Mouse (Mus musculus): ENCODE results near the gene Pram1.
"Not testable (repeated sequence)": the region's sequence is repeated elsewhere in the genome, so short reads cannot be mapped to it uniquely, and the experiment has no call there.

Gene Pram1

GRCm38 (mm10) chr17:33637516-33638276 lies at the start of gene Pram1:
Gene Pram1, plus strand, starts transcription at chr17:33638056.
- in situ Hi-C loops (cut with MseI, MboI): no loop called here

- in situ Hi-C loops (cut with MseI, MboI): no loop called here
Observed at GRCm38 (mm10) chr17:33597271-33597670, 40.6 kb upstream of the Pram1 start.

GRCm38 (mm10) chr17:33598506-33598905 lies 39.4 kb upstream of the Pram1 start:
- in situ Hi-C loops (cut with MseI, MboI): no loop called here

GRCm38 (mm10) chr17:33599836-33600475 lies 37.9 kb upstream of the Pram1 start:
- in situ Hi-C loops (cut with MseI, MboI): no loop called here

GRCm38 (mm10) chr17:33600831-33601230 lies 37.0 kb upstream of the Pram1 start:
- in situ Hi-C loops (cut with MseI, MboI): no loop called here

- in situ Hi-C loops (cut with MseI, MboI): no loop called here
Observed at GRCm38 (mm10) chr17:33601947-33602346, 35.9 kb upstream of the Pram1 start.

GRCm38 (mm10) chr17:33607273-33607672 lies 30.6 kb upstream of the Pram1 start:
- in situ Hi-C loops (cut with MseI, MboI): no loop called here

- in situ Hi-C loops (cut with MseI, MboI): no loop called here
Observed at GRCm38 (mm10) chr17:33610548-33610947, 27.3 kb upstream of the Pram1 start.

GRCm38 (mm10) chr17:33613726-33614125 lies 24.1 kb upstream of the Pram1 start:
- in situ Hi-C loops (cut with MseI, MboI): not testable (repeated sequence)

- in situ Hi-C loops (cut with MseI, MboI): no loop called here
Observed at GRCm38 (mm10) chr17:33627281-33627680, 10.6 kb upstream of the Pram1 start.

- in situ Hi-C loops (cut with MseI, MboI): no loop called here
Observed at GRCm38 (mm10) chr17:33628621-33629486, 9.0 kb upstream of the Pram1 start, which contains the start of gene Zfp414. Gene Zfp414, plus strand, starts transcription at chr17:33629090.

- in situ Hi-C loops (cut with MseI, MboI): no loop called here
Observed at GRCm38 (mm10) chr17:33629487-33630125, 8.2 kb upstream of the Pram1 start.

GRCm38 (mm10) chr17:33630171-33630895 lies 7.5 kb upstream of the Pram1 start:
- in situ Hi-C loops (cut with MseI, MboI): no loop called here

- in situ Hi-C loops (cut with MseI, MboI): no loop called here
Observed at GRCm38 (mm10) chr17:33631236-33631635, 6.6 kb upstream of the Pram1 start.

GRCm38 (mm10) chr17:33631796-33632195 lies 6.1 kb upstream of the Pram1 start:
- in situ Hi-C loops (cut with MseI, MboI): no loop called here

GRCm38 (mm10) chr17:33637038-33637437 lies 818 bp upstream of the Pram1 start:
- in situ Hi-C loops (cut with MseI, MboI): no loop called here

GRCm38 (mm10) chr17:33639743-33640142 lies 1.9 kb downstream of the Pram1 start:
- in situ Hi-C loops (cut with MseI, MboI): no loop called here

- in situ Hi-C loops (cut with MseI, MboI): no loop called here
Observed at GRCm38 (mm10) chr17:33644068-33644467, 6.2 kb downstream of the Pram1 start.

- in situ Hi-C loops (cut with MseI, MboI): no loop called here
Observed at GRCm38 (mm10) chr17:33645073-33645472, 7.2 kb downstream of the Pram1 start.

GRCm38 (mm10) chr17:33649781-33650475 lies 12.1 kb downstream of the Pram1 start:
- in situ Hi-C loops (cut with MseI, MboI): no loop called here
